Mouse (Mus musculus) heart, embryonic 16.5 days (tissue): Measurements from ENCODE around the gene Cyfip2. TPM values are rescaled to one million over a fixed set of nuclear protein-coding genes. Genes with fewer than 3 reads are reported as not detected.

ENCODE experiments used
- ATAC-seq: fragments of 200-750 bp; cut with Nextera tagmentation; replicated peaks from 2 replicates; pipeline ENCODE4 v1.8.0; 2017; ENCODE audit warnings: moderate number of reproducible peaks; ENCODE audit not compliant: insufficient read depth, low FRiP score; ENCODE audit errors: extremely low read depth
- H3K27ac ChIP-seq: fragments of 300-500 bp; sonication (generic); 2 replicates; pipeline ENCODE4 v1.5.1; 2014; ENCODE audit warnings: mild to moderate bottlenecking, low read length, control low read depth, moderate library complexity
- H3K27me3 ChIP-seq: fragments of 300-500 bp; sonication (generic); 2 replicates; pipeline ENCODE4 v1.6.1; 2014; ENCODE audit warnings: low read length, mixed read lengths; ENCODE audit not compliant: control insufficient read depth, insufficient read depth
- H3K36me3 ChIP-seq: fragments of 300-500 bp; sonication (generic); 2 replicates; pipeline ENCODE4 v1.6.1; 2014; ENCODE audit not compliant: control insufficient read depth, insufficient read depth
- H3K4me1 ChIP-seq: fragments of 300-500 bp; sonication (generic); 2 replicates; pipeline ENCODE4 v1.6.1; 2014; ENCODE audit warnings: low read length, mixed read lengths; ENCODE audit not compliant: control insufficient read depth, insufficient read depth
- H3K4me2 ChIP-seq: fragments of 300-500 bp; sonication (generic); 2 replicates; pipeline ENCODE4 v1.6.1; 2014; ENCODE audit warnings: low read depth, mild to moderate bottlenecking, control low read depth, low read length
- H3K4me3 ChIP-seq: fragments of 300-500 bp; sonication (generic); 2 replicates; pipeline ENCODE4 v1.5.1; 2014; ENCODE audit warnings: mild to moderate bottlenecking, control low read depth, low read length
- H3K9ac ChIP-seq: fragments of 300-500 bp; sonication (generic); 2 replicates; pipeline ENCODE4 v1.6.1; 2014; ENCODE audit warnings: low read length, control low read depth
- H3K9me3 ChIP-seq: fragments of 300-500 bp; sonication (generic); replicated peaks from 2 replicates; pipeline ENCODE4 v1.6.1; 2016; ENCODE audit warnings: low read length; ENCODE audit not compliant: control insufficient read depth
- WGBS: fragments of 180-500 bp; shearing (Covaris S2); extraction: QIAGEN DNeasy Blood & Tissue Kit; methylation state at CpG from one replicate; pipeline ENCODE4 v1.1.7; 2014; 5-methylcytosine and 5-hydroxymethylcytosine counted together
- microRNA-seq: library from miRNA; unstranded; fragments of <30 nt; microRNA quantifications from one replicate; pipeline ENCODE4, GENCODE M21; 2017
- polyA plus RNA-seq: library from polyadenylated mRNA; unstranded; fragments of >200 nt; fragmentation: Nextera tagmentation; extraction: Ambion mirVana; gene quantifications from 2 replicates; pipeline ENCODE4 v1.2.1, GENCODE M21; 2015

The Cyfip2 gene
- polyA plus RNA-seq, 1 experiment from 2014 or later: 14.8 TPM

GRCm38 (mm10) chr11:46146619-46147018 lies 166.0 kb downstream of the Cyfip2 start:
- no peaks in the 10 kb centered on the region for H3K4me1 ChIP-seq
- no peak overlapping the region for H3K27ac ChIP-seq
- H3K36me3 ChIP-seq: peaks cover 38% of the 10 kb centered on the region
- H3K27me3 ChIP-seq: no peaks in the 10 kb centered on the region
- ATAC-seq: no peak
- no peak overlapping the region for H3K4me2 ChIP-seq
- WGBS: 91% methylated on average over 5 of the region's 5 CpGs
- H3K9ac ChIP-seq: no peak overlapping the region
- no peak overlapping the region for H3K4me3 ChIP-seq
- no peaks in the 10 kb centered on the region for H3K9me3 ChIP-seq

DNA sequence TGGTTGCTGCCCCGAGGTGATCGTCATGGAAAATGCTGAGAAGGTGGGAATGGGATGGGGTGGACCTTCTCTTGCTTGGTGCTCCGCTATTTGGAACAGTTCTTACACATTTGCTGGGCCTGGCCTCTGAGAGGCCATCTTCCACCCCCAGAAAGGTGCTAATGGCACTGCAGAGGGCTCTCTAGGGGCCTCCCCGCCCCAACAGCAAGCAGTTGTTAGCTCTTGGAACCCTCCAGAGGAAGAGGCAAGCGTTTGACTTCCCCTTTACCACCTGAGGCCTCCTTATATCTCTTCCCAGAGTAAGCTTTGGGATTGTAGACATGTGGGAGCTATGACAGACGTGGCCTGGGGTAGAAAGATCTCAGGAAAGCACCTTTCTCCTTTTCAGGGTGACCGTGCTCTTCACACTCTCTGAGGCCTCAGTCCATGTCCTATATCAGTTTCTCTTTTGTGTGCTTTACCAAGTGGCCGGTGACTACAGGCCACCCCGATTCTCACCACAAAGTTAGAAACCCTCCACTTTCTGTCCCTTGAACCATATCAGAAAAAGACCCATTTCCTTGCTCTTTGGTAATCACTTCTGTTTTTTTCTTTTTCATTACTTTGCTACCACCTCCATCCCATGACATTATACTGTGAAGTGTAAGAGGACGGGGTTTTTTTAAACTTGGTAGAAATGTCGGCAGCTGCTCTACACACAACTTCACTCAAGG lies 167.3 kb downstream of the Cyfip2 start:
- ATAC-seq: no peak
- 86% methylated on average over 11 of the region's 11 CpGs for WGBS
- H3K27ac ChIP-seq: no peak overlapping the region
- no peaks in the 10 kb centered on the region for H3K9me3 ChIP-seq
- H3K27me3 ChIP-seq: no peaks in the 10 kb centered on the region
- H3K4me2 ChIP-seq: no peak overlapping the region
- no peak overlapping the region for H3K4me3 ChIP-seq
- no peak overlapping the region for H3K9ac ChIP-seq
- H3K4me1 ChIP-seq: no peaks in the 10 kb centered on the region
- peaks cover 50% of the 10 kb centered on the region for H3K36me3 ChIP-seq

Small RNAs within 50 kb of the gene (microRNA-seq; reads per million reads assigned to microRNA genes)
- gene Mir7239: 0.59 reads per million

Other genes starting within 250 kb of the Cyfip2 start
- 4.0 and 4.9 TPM in 2 replicates for gene Nipal4, start 146.4 kb downstream of the Cyfip2 start, polyA plus RNA-seq
- 0.08 TPM in 1 of 2 replicates, not detected in the other for gene Fndc9, start 77.3 kb downstream of the Cyfip2 start, polyA plus RNA-seq
- 2.0 and 5.2 TPM in 2 replicates for gene Itk, start 76.7 kb upstream of the Cyfip2 start, polyA plus RNA-seq
- 0.18 TPM in 1 of 2 replicates, not detected in the other for gene Fam71b, start 83.7 kb upstream of the Cyfip2 start, polyA plus RNA-seq
- 43.6 and 47.8 TPM in 2 replicates for gene Med7, start 124.1 kb upstream of the Cyfip2 start, polyA plus RNA-seq
- 0.32 and 0.37 TPM in 2 replicates for gene Havcr2, start 142.1 kb upstream of the Cyfip2 start, polyA plus RNA-seq
- not detected in 2 replicates for gene Gm12169, start 211.4 kb upstream of the Cyfip2 start, polyA plus RNA-seq